Mouse (Mus musculus) embryonic facial prominence, embryonic 10.5 days (tissue): ENCODE results near the gene Ccsap. TPM values are rescaled to one million over a fixed set of nuclear protein-coding genes. Genes with fewer than 3 reads are reported as not detected.
"Not testable (repeated sequence)": the region's sequence is repeated elsewhere in the genome, so short reads cannot be mapped to it uniquely, and the experiment has no call there.

ENCODE experiments used
- DNase-seq: peaks from one replicate; pipeline ENCODE4 v3.0.0-alpha.2; 2017; ENCODE audit warnings: low spot score
- H3K27ac ChIP-seq: fragments of 300-500 bp; sonication (generic); replicated peaks from 2 replicates; pipeline ENCODE4 v1.5.1; 2016; ENCODE audit warnings: mild to moderate bottlenecking
- H3K27me3 ChIP-seq: fragments of 300-500 bp; sonication (generic); replicated peaks from 2 replicates; pipeline ENCODE4 v1.6.1; 2016; ENCODE audit warnings: low read depth, mild to moderate bottlenecking; ENCODE audit not compliant: poor library complexity, severe bottlenecking
- H3K36me3 ChIP-seq: fragments of 300-500 bp; sonication (generic); replicated peaks from 2 replicates; pipeline ENCODE4 v1.6.1; 2016; ENCODE audit warnings: mild to moderate bottlenecking, moderate library complexity
- H3K4me1 ChIP-seq: fragments of 300-500 bp; sonication (generic); 2 replicates; pipeline ENCODE4 v1.6.1; 2016
- H3K4me3 ChIP-seq: fragments of 300-500 bp; sonication (generic); 2 replicates; pipeline ENCODE4 v1.5.1; 2016; ENCODE audit warnings: mild to moderate bottlenecking, moderate library complexity
- H3K9me3 ChIP-seq: fragments of 300-500 bp; sonication (generic); 2 replicates; pipeline ENCODE4 v1.6.1; 2016; ENCODE audit warnings: mild to moderate bottlenecking
- WGBS: fragments of 180-500 bp; shearing (Covaris S2); methylation state at CpG from one replicate; pipeline ENCODE4 v1.1.7; 2016; 5-methylcytosine and 5-hydroxymethylcytosine counted together
- polyA plus RNA-seq: library from polyadenylated mRNA; unstranded; fragments of >200 nt; fragmentation: Nextera tagmentation; extraction: Ambion mirVana; gene quantifications from 2 replicates; pipeline ENCODE4 v1.2.1, GENCODE M21; 2016

Ccsap gene
- polyA plus RNA-seq, 1 experiment from 2014 or later: 5.6 TPM

DNA sequence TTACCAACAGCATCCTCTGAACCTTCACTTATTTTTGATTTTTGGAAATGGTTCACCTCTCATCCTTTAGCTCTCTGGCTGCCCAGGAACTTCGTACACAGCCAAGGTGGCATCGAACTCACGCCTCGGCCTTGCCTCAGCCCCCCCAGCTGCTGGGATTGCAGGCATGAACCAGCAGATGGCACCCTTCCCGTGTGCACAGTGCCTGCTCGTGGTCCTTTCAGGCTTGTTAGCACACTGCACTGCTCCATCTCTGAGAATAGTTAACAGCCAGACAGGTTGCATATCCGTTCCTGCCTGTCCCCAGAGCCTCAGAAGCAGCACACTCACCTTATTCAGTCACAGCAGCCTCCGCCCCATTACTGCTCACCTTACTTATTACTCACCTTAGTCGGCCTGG lies 34.0 kb downstream of the Ccsap start:
- DNase-seq: peak; percentile 49
- WGBS: 66% methylated on average over 9 of the region's 9 CpGs
- Histone ChIP-seq H3K36me3 (peaks cover 93% of the 10 kb centered on the region), H3K4me1 (peaks cover 9% of the 10 kb centered on the region; the same call in 1 of the 2 replicates), H3K9me3 (peaks cover 4% of the 10 kb centered on the region; the same call in 1 of the 2 replicates), H3K27ac (no peak overlapping the region), H3K4me3 (no peak overlapping the region), H3K27me3 (no peaks in the 10 kb centered on the region)

- peaks cover 9% of the 10 kb centered on the region; the same call in 1 of the 2 replicates for H3K4me1 ChIP-seq
- no peaks in the 10 kb centered on the region for H3K27me3 ChIP-seq
- no peak overlapping the region for H3K4me3 ChIP-seq
- 96% methylated on average over 18 of the region's 18 CpGs for WGBS
- peaks cover 4% of the 10 kb centered on the region; the same call in 1 of the 2 replicates for H3K9me3 ChIP-seq
- DNase-seq: no peak
- H3K36me3 ChIP-seq: peaks cover 91% of the 10 kb centered on the region
- H3K27ac ChIP-seq: no peak overlapping the region
Measured at GRCm38 (mm10) chr8:123823532-123824123, 36.4 kb downstream of the Ccsap start.

- no peak overlapping the region for H3K27ac ChIP-seq
- peaks cover 91% of the 10 kb centered on the region for H3K36me3 ChIP-seq
- no peaks in the 10 kb centered on the region for H3K27me3 ChIP-seq
- no peak for DNase-seq
- H3K4me1 ChIP-seq: peaks cover 9% of the 10 kb centered on the region; the same call in 1 of the 2 replicates
- no peak overlapping the region for H3K4me3 ChIP-seq
- WGBS: 95% methylated on average over 10 of the region's 10 CpGs
- peaks cover 4% of the 10 kb centered on the region; the same call in 1 of the 2 replicates for H3K9me3 ChIP-seq
Measured at GRCm38 (mm10) chr8:123823111-123823510, 36.9 kb downstream of the Ccsap start.

- 91% methylated on average over 6 of the region's 6 CpGs for WGBS
- Histone ChIP-seq H3K4me3 (no peak overlapping the region), H3K9me3 (peaks cover 4% of the 10 kb centered on the region; the same call in 1 of the 2 replicates), H3K36me3 (peaks cover 91% of the 10 kb centered on the region), H3K4me1 (peaks cover 5% of the 10 kb centered on the region; the same call in 1 of the 2 replicates), H3K27me3 (no peaks in the 10 kb centered on the region), H3K27ac (no peak overlapping the region)
- DNase-seq: no peak
Measured at GRCm38 (mm10) chr8:123820780-123821179, 39.2 kb downstream of the Ccsap start.

- no peaks in the 10 kb centered on the region for H3K4me1 ChIP-seq
- DNase-seq: no peak
- 94% methylated on average over 19 of the region's 19 CpGs for WGBS
- H3K27ac ChIP-seq: no peak overlapping the region
- peaks cover 4% of the 10 kb centered on the region; the same call in 1 of the 2 replicates for H3K9me3 ChIP-seq
- H3K27me3 ChIP-seq: no peaks in the 10 kb centered on the region
- H3K4me3 ChIP-seq: no peak overlapping the region
- H3K36me3 ChIP-seq: peaks cover 89% of the 10 kb centered on the region
Measured at GRCm38 (mm10) chr8:123819683-123820610, 40.1 kb downstream of the Ccsap start.

GRCm38 (mm10) chr8:123817747-123818146 lies 42.3 kb downstream of the Ccsap start:
- 93% methylated on average over 11 of the region's 11 CpGs for WGBS
- Histone ChIP-seq H3K27ac (no peak overlapping the region), H3K4me3 (no peak overlapping the region), H3K9me3 (peaks cover under 1% of the 10 kb centered on the region; the same call in 1 of the 2 replicates), H3K27me3 (no peaks in the 10 kb centered on the region), H3K4me1 (peaks cover 10% of the 10 kb centered on the region), H3K36me3 (peaks cover 79% of the 10 kb centered on the region)
- DNase-seq: no peak

- Histone ChIP-seq H3K9me3 (no peaks in the 10 kb centered on the region), H3K4me1 (peaks cover 10% of the 10 kb centered on the region), H3K4me3 (no peak overlapping the region), H3K36me3 (peaks cover 71% of the 10 kb centered on the region), H3K27me3 (no peaks in the 10 kb centered on the region), H3K27ac (no peak overlapping the region)
- DNase-seq: no peak
- WGBS: 95% methylated on average over 8 of the region's 8 CpGs
Measured at GRCm38 (mm10) chr8:123816939-123817338, 43.1 kb downstream of the Ccsap start.

GRCm38 (mm10) chr8:123815325-123815724 lies 44.7 kb downstream of the Ccsap start:
- Histone ChIP-seq H3K4me1 (peaks cover 13% of the 10 kb centered on the region), H3K4me3 (no peak overlapping the region), H3K27me3 (no peaks in the 10 kb centered on the region), H3K9me3 (no peaks in the 10 kb centered on the region), H3K36me3 (peaks cover 64% of the 10 kb centered on the region), H3K27ac (no peak overlapping the region)
- WGBS: 89% methylated on average over 11 of the region's 11 CpGs
- no peak for DNase-seq

GRCm38 (mm10) chr8:123813892-123814266 lies 46.1 kb downstream of the Ccsap start:
- WGBS: 95% methylated on average over 4 of the region's 4 CpGs
- Histone ChIP-seq H3K36me3 (peaks cover 61% of the 10 kb centered on the region), H3K4me3 (no peak overlapping the region), H3K27me3 (no peaks in the 10 kb centered on the region), H3K27ac (0 out of 2 replicates have a peak overlapping the region, but pooled peaks have one; percentile 30), H3K9me3 (no peaks in the 10 kb centered on the region), H3K4me1 (peaks cover 15% of the 10 kb centered on the region)
- DNase-seq: no peak

DNA sequence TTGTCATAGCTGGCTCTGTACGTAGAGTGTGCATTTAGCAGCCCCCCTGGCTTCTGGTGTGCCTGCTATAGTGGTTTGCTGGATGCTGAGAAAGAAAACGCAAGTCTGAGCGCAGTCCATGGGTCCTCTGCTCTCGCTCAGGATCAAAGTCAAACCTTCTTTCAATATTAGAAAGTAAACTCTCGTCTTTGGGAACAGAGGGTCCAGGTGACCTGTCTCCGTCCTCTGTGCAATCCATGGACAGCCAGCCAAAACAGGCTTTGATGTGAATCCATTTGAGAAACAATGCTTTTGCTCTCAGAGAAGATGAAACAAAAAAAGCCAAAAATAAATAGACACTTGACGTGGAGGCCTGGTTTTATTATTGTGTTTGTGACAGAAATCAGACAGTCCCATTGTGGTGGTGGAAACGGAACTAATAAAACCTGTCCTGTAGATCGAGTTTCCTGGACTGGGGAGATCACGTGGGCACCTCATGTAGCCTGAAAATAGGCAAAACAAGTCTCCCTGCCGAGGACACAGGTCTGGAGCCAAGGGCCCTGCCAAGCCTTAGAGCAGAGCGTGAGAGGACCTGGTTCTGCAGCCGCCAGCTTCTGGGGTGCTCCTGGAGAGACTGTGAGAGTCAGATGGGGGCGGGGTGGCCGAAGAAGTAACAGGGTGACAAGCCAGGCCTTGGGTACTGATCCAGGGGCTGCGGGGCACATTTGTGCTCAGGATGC lies 46.7 kb downstream of the Ccsap start:
- Histone ChIP-seq H3K27me3 (no peaks in the 10 kb centered on the region), H3K27ac (peak overlapping the region; percentile 30; the same call in 1 of the 2 replicates), H3K9me3 (no peaks in the 10 kb centered on the region), H3K36me3 (peaks cover 57% of the 10 kb centered on the region), H3K4me1 (peaks cover 18% of the 10 kb centered on the region), H3K4me3 (no peak overlapping the region)
- no peak for DNase-seq
- WGBS: 83% methylated on average over 16 of the region's 16 CpGs

DNA sequence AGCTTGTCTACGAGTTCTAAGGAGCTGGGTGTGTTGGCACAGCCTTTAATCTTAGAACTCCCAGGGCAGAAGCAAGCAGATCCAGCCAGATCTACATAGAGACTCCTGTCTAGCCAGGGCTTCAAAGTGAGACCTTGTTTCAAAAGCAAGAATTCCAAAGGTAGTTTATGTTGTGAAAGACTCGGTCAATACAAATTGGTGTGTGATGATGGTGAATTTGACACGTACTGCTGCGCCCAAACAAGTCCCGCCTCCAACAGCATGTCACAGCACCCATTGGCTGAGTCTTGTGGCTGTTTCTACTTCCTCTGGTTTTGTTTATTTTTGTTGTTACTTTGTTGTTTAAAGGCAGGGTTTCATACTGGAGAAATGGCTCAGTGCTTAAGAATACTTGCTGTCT lies 47.8 kb downstream of the Ccsap start:
- WGBS: 88% methylated on average over 5 of the region's 5 CpGs
- Histone ChIP-seq H3K4me1 (peaks cover 27% of the 10 kb centered on the region), H3K27me3 (no peaks in the 10 kb centered on the region), H3K4me3 (no peak overlapping the region), H3K9me3 (no peaks in the 10 kb centered on the region), H3K36me3 (peaks cover 46% of the 10 kb centered on the region), H3K27ac (no peak overlapping the region)
- DNase-seq: no peak

GRCm38 (mm10) chr8:123809342-123809741 lies 50.7 kb downstream of the Ccsap start:
- peaks cover 49% of the 10 kb centered on the region for H3K4me1 ChIP-seq
- not testable (repeated sequence) for DNase-seq
- WGBS: 87% methylated on average over 4 of the region's 4 CpGs

More at GRCm38 (mm10) chr8:123809342-123809741, 50.7 kb downstream of the Ccsap start:
- not testable (repeated sequence) for H3K4me3 ChIP-seq, H3K27me3 ChIP-seq, H3K9me3 ChIP-seq, H3K27ac ChIP-seq
- peaks cover 21% of the 10 kb centered on the region for H3K36me3 ChIP-seq
